Mouse (Mus musculus) heart, adult 2 months (tissue): ENCODE results near the gene Cd247. TPM values are rescaled to one million over a fixed set of nuclear protein-coding genes. Genes with fewer than 3 reads are reported as not detected.

Experiments used
- DNase-seq, 2 experiments: peaks; one replicate each; pipeline ENCODE4 v3.0.0; 2021
- H3K27ac ChIP-seq: fragments of 200-600 bp; 2 replicates; pipeline ENCODE4 v1.8.1; 2022
- H3K27me3 ChIP-seq: fragments of 200-500 bp; 2 replicates; pipeline ENCODE4 v1.6.1; 2012; ENCODE audit warnings: mild to moderate bottlenecking, low read length, inconsistent platforms, mixed read lengths; ENCODE audit not compliant: control insufficient read depth, insufficient read depth
- H3K36me3 ChIP-seq: fragments of 200-500 bp; 2 replicates; pipeline ENCODE4 v1.6.1; 2012; ENCODE audit warnings: low read length, inconsistent platforms; ENCODE audit not compliant: control insufficient read depth, insufficient read depth
- H3K4me1 ChIP-seq: fragments of 200-500 bp; 2 replicates; pipeline ENCODE4 v1.6.1; 2011; ENCODE audit warnings: low read length; ENCODE audit not compliant: control insufficient read depth, insufficient read depth
- H3K4me3 ChIP-seq: fragments of 200-600 bp; 2 replicates; pipeline ENCODE4 v1.8.1; 2022
- H3K79me2 ChIP-seq: fragments of 200-500 bp; replicated peaks from 2 replicates; pipeline ENCODE4 v1.6.1; 2012; ENCODE audit warnings: mild to moderate bottlenecking, inconsistent platforms, low read length, moderate library complexity, mixed read lengths; ENCODE audit not compliant: control insufficient read depth, insufficient read depth
- H3K9ac ChIP-seq: fragments of 200-500 bp; 2 replicates; pipeline ENCODE4 v1.6.1; 2012; ENCODE audit warnings: low read depth, mild to moderate bottlenecking, control low read depth, inconsistent platforms, low read length, mixed read lengths
- CTCF ChIP-seq: fragments of 200-600 bp; IDR thresholded peaks from 2 replicates; pipeline ENCODE4 v1.8.1; 2022; ENCODE audit warnings: antibody characterized with exemption, mild to moderate bottlenecking, moderate library complexity
- EP300 ChIP-seq: fragments of 200-500 bp; IDR thresholded peaks from 2 replicates; pipeline ENCODE4 v1.6.1; 2011; ENCODE audit warnings: low read depth, low read length, control low read depth; ENCODE audit not compliant: insufficient read depth
- POLR2A ChIP-seq: fragments of 200-500 bp; IDR thresholded peaks from 2 replicates; pipeline ENCODE4 v1.6.1; 2011; ENCODE audit warnings: mild to moderate bottlenecking, low read depth, low read length, control low read depth; ENCODE audit not compliant: insufficient read depth
- WGBS: fragments of 180-500 bp; shearing (Covaris S2); methylation state at CpG from one replicate; pipeline ENCODE4 v1.1.7; 2018; 5-methylcytosine and 5-hydroxymethylcytosine counted together
- intact Hi-C: fragments of 180-260 bp; cut with DNase I; formaldehyde crosslinking; loops from one replicate; pipeline ENCODE4 v1.15.1; 2025
- polyA plus RNA-seq: library from polyadenylated mRNA; depleted of rRNA; stranded (reverse); fragments of >200 nt; gene quantifications from 2 replicates; pipeline ENCODE4 v1.2.3, GENCODE M21; 2012
- total RNA-seq, 2 experiments: library from RNA; stranded (reverse); gene quantifications; 2 replicates each; pipeline ENCODE4 v1.2.3; 2021

Gene Cd247
- total and polyA plus RNA-seq, 3 experiments, result 0.52 to 2.4 (median 0.76) TPM

DNA sequence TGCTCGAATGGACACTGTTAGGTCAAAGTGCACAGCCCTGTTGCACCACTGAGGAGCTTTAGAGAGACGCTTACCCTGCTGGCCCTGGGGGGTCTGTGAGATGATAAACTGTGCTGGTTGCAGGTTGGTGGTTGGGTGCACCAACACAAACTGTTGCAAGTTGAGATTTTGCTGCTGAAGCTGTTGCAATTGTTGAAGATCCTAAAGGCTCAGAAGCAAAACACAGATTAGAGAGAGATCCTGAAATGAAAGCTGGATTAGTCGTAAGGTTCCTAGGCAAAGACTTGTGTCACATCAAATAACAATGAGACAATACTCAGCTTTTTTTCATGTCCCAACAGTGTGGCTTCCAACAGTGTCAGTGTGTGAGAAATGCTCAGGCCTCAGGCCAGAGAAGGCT lies 120.3 kb downstream of the Cd247 start:
- DNase-seq, result no peak

DNA sequence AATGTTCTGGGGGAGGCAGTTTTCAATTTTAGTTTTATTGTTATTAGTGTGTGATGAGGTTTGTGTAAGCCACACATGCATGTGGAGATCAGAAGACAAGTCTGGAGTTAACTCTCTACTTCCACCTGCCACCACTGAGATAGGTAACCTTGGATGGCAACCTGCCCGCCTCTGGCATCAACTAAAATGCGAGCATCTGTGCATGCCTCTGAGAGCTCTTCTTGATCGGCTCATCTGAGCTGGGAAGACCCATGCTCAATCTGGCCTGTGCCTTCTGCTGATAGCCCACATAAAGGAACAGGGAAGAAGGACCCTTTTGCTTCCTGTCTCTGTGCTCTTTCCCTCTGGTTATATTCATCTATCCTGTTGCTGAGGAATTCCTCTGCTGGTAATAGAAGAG lies 121.0 kb downstream of the Cd247 start:
- Histone ChIP-seq H3K27me3 (no peaks in the 10 kb centered on the region), H3K36me3 (no peaks in the 10 kb centered on the region), H3K4me3 (no peak overlapping the region), H3K4me1 (no peaks in the 10 kb centered on the region), H3K79me2 (no peaks in the 10 kb centered on the region), H3K9ac (no peak overlapping the region), H3K27ac (no peak overlapping the region)
- DNase-seq, result no peak
- WGBS, result 90% methylated on average over 3 of the region's 3 CpGs
- intact Hi-C loops, result no loop called here
- no peak for TF ChIP-seq EP300
- no peak for TF ChIP-seq CTCF
- no peak for TF ChIP-seq POLR2A

More for the DNA sequence above, 120.3 kb downstream of the Cd247 start:
- Histone ChIP-seq H3K36me3 (no peaks in the 10 kb centered on the region), H3K9ac (no peak overlapping the region), H3K4me1 (no peaks in the 10 kb centered on the region), H3K4me3 (no peak overlapping the region), H3K27me3 (no peaks in the 10 kb centered on the region), H3K27ac (no peak overlapping the region), H3K79me2 (no peaks in the 10 kb centered on the region)
- intact Hi-C loops, result no loop called here
- WGBS, result 88% methylated on average over 3 of the region's 3 CpGs
- TF ChIP-seq POLR2A (no peak), EP300 (no peak), CTCF (no peak)

DNA sequence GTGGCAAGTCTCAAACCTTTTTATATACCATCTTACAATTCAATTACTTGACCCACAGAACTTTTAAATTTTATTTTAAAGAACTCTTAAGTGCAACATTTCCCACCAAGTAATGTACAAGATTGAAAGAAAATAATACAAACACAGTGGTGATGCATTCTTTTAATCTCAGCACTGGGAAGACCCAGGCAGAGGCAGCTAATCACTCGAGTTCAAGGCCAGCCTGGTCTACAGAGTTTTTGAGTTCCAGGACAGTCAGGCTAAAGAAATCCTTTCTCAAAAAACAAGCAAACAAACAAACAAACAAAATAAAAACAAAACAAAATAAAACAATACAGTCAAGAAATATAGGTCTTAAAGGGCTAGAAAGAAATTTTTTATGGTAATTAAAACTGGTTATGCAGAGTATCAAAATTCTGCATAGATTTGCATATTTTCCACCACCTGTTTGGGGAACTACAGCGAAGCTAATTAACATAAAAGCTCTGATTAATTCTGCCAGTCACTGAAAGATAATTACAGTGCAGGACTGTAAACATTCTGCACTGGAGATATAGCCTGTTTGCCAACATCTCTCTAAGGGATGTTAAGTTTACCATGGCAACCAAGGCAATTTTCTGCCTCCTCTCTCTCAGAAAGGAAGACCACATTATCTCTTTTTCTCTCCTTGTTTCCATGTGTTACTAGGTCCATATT lies 125.4 kb downstream of the Cd247 start:
- Histone ChIP-seq H3K27me3 (no peaks in the 10 kb centered on the region), H3K9ac (no peak overlapping the region), H3K4me3 (no peak overlapping the region), H3K79me2 (no peaks in the 10 kb centered on the region), H3K36me3 (no peaks in the 10 kb centered on the region), H3K4me1 (no peaks in the 10 kb centered on the region), H3K27ac (no peak overlapping the region)
- no peak for DNase-seq
- intact Hi-C loops, result no loop called here
- WGBS, result 89% methylated on average over 2 of the region's 2 CpGs
- TF ChIP-seq POLR2A (no peak), CTCF (no peak), EP300 (no peak)

DNA sequence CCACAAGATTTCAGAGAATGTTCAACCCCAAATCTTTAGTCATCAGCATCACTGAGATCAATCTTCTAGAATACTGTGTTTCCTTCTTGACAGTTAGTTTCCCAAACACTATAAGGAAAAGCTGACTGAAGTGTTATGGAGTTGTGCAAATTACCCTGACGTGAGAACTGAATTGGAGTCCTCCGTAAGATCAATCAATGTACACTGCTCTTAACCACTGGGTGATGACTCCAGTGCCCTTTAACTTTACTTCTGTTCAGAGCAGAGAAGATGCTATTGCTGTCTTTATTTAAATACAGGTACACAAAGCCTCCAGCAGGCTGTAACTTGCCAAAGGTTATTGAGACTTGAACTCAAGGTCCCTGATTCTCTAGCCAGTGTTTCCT lies 125.9 kb downstream of the Cd247 start:
- no peak overlapping the region for H3K27ac ChIP-seq
- TF ChIP-seq POLR2A (no peak), EP300 (no peak), CTCF (no peak)
- H3K79me2 ChIP-seq, result no peaks in the 10 kb centered on the region
- no peak for DNase-seq
- 96% methylated on average over 2 of the region's 2 CpGs for WGBS
- no peaks in the 10 kb centered on the region for H3K4me1 ChIP-seq
- no peak overlapping the region for H3K4me3 ChIP-seq
- no peak overlapping the region for H3K9ac ChIP-seq
- H3K27me3 ChIP-seq, result no peaks in the 10 kb centered on the region
- intact Hi-C loops, result no loop called here
- no peaks in the 10 kb centered on the region for H3K36me3 ChIP-seq

DNA sequence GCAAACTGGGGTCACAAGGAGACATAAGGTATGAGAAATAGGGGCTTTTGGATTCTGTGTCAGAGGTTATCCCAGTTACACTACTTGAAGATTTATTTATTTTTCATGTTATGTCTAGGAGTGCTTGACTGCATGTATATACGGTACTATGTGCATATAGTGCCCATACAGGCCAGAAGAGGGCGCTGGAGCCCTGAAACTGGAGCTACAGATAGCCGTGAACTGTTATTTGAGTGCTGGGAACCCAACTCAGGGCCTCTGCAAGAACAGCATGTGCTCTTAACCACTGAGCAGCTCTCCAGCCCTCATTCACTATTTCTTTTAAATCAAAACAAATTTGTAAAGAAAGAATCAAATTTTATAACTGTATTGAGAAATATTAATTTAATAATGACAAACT lies 132.5 kb downstream of the Cd247 start:
- no peak overlapping the region for H3K4me3 ChIP-seq
- no peak overlapping the region for H3K27ac ChIP-seq
- DNase-seq, result no peak
- H3K36me3 ChIP-seq, result peaks cover 4% of the 10 kb centered on the region; the same call in 1 of the 2 replicates
- no peaks in the 10 kb centered on the region for H3K27me3 ChIP-seq
- no peak overlapping the region for H3K9ac ChIP-seq
- H3K79me2 ChIP-seq, result 0 out of 2 replicates have a peak, but pooled peaks cover 1% of the 10 kb centered on the region
- TF ChIP-seq CTCF, result peak; percentile 13; the same call in 1 of the 2 replicates
- no peak for TF ChIP-seq EP300
- H3K4me1 ChIP-seq, result no peaks in the 10 kb centered on the region
- intact Hi-C loops, result no loop called here
- WGBS, result 75% methylated on average over 3 of the region's 3 CpGs

DNA sequence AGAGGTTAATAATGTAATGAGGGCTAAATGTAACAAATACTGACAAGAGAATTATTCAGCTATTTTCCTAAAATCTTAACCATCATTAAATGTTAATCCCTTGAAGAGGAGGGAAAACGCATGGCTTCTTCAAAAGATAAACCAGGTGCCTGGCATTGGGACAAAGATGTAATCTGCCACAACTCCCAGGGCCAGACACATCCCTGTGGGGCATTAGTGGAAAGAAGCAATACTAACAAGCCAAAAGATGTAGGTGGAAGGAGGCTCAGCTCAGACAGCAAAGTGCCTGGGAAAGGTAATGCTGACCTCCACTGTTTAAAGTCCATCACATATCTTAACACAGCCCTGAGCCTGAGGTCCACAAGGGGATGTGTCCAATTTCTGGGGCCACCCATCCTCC lies 134.0 kb downstream of the Cd247 start:
- no peaks in the 10 kb centered on the region for H3K4me1 ChIP-seq
- peaks cover 4% of the 10 kb centered on the region; the same call in 1 of the 2 replicates for H3K36me3 ChIP-seq
- no peak overlapping the region for H3K27ac ChIP-seq
- H3K79me2 ChIP-seq, result 0 out of 2 replicates have a peak, but pooled peaks cover 1% of the 10 kb centered on the region
- H3K4me3 ChIP-seq, result no peak overlapping the region
- intact Hi-C loops, result no loop called here
- no peaks in the 10 kb centered on the region for H3K27me3 ChIP-seq
- TF ChIP-seq POLR2A, result no peak
- no peak overlapping the region for H3K9ac ChIP-seq
- 87% methylated on average over 1 of the region's 1 CpGs for WGBS
- no peak for DNase-seq
